Mouse (Mus musculus) fat pad, adult 2 months (tissue): Measurements from ENCODE around the gene Col20a1.

ENCODE experiments used
- DNase-seq: peaks from one replicate; pipeline ENCODE4 v3.0.0-alpha.2; 2011; ENCODE audit warnings: low read depth, low spot score; ENCODE audit errors: extremely low read depth

Col20a1 gene

GRCm38 (mm10) chr2:181058193-181058592 is 71.9 kb downstream of the Col20a1 start:
- no peak for DNase-seq

- DNase-seq = no peak
Observed at GRCm38 (mm10) chr2:181060127-181060526, 73.8 kb downstream of the Col20a1 start.

- no peak for DNase-seq
Observed at GRCm38 (mm10) chr2:181065827-181066226, 79.5 kb downstream of the Col20a1 start.
